Mouse (Mus musculus) retina, postnatal 1 day (tissue): Measurements from ENCODE around the gene Zfp865.
"Not testable (repeated sequence)": the region's sequence is repeated elsewhere in the genome, so short reads cannot be mapped to it uniquely, and the experiment has no call there.

Source experiments
- DNase-seq: peaks from one replicate; pipeline ENCODE4 v3.0.0-alpha.2; 2012

Gene Zfp865

DNA sequence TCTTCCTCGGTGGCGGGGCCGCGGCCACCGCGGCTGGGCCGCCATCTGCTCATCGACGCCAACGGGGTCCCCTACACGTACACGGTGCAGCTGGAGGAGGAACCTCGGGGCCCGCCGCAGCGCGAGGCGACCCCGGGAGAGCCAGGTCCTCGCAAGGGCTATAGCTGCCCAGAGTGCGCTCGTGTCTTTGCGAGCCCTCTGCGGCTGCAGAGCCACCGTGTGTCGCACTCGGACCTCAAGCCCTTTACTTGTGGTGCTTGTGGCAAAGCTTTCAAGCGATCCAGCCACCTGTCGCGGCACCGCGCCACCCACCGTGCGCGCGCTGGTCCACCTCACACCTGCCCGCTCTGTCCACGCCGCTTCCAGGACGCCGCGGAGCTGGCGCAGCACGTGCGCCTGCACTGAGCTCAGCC lies 32.8 kb downstream of the Zfp865 start:
- DNase-seq, result no peak

DNA sequence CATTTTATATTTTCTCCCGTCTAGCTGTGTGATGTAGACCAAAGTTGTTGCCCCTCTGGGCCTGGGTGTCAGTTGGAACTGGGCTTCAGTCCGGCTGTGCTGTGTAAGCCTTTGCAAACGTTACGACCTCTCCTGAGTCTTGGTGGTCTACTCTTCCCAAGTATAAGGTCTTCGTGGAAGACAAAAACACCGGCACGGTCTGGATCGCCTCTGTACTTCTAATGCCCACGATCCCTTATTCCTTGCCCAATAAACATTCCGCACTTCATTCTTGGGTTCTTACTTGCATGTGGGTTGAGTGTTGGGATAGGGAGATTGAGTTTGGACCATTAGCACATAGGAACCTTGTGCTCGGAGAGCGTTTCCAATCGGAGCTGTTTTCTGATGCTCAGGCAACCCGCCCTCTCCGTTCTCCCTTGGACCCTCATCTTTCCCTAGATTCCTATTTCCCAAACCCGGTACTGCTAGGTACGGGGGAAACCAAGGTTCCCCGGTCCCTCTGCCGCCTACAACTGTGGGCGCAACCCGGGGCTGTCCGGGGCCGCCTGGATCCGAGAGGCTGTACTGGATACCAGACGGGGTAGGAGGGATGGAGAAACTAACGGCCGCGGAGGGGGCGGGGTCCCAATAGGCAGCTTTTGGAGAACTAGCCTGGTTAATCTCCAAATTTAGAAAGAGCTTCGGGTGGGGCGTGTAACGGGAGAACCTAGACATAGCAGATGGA lies 33.4 kb downstream of the Zfp865 start:
- peak; percentile 37 for DNase-seq

DNA sequence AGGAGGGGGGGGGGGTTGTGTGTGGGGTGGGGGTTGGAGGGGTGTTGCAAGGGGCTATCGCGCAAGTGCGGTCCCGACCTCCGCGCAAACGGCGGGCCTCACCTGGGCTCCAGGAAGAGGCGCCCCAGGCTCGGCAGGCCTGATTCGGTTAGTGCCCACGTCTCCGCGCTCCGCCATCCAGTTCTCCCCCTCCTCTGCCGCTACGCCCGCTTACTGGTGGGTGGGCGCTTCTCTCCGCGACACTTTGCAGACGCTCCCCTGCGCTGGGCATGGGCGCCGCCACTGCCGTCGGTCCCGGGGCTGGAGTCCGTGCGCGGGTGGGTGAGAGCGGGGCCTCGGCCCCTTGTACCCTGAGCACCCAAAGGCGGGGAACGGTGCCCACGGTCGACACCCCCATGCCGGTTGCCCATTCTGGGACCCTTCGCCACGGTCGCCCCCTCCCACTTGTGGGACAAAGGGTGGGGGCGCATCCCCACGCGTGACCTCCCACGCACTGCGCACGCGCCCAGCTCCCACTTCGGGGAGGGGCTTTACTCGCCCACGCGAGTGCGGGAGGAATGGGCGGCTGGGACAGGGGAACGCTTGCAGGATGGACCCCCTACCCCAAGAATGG lies 36.6 kb downstream of the Zfp865 start:
- DNase-seq, result peak; percentile 55

DNA sequence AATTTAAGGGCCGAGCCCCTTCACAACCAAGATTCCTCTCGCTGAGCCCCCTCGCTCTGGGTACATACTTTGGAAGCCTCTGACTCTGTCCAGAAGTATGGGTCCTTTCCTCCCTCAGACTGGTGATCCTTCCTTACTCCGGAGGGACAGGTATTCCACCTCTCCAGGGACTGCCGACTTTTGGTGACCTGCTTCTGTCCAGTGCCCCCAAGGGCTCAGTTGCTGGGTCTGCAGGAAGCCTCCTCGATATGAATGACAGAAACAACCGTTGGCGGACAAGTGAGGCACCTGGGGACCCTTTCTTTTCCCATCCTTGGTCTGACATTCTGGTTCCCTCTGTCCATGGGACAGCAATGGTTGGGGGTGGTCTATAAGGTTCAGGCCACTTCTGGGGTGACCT lies 37.2 kb downstream of the Zfp865 start:
- no peak for DNase-seq

DNA sequence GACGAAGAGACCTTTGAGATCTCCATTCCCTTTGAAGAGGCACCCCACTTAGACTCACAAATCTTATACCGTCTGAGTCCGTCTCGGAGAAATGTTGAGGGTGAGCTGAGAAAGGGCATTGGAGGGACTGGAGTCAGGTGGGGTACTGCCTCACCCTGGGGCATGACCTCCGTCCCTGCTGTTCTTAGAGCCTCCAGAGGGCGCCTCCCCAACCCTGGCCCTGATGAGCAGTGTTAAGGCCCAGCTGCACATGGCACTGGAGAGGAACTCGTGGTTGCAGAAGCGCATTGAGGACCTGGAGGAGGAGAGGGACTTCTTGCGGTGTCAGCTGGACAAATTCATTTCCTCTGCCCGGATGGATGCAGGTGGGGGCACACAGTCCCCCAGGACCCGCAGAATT lies 37.6 kb downstream of the Zfp865 start:
- peak; percentile 34 for DNase-seq

DNA sequence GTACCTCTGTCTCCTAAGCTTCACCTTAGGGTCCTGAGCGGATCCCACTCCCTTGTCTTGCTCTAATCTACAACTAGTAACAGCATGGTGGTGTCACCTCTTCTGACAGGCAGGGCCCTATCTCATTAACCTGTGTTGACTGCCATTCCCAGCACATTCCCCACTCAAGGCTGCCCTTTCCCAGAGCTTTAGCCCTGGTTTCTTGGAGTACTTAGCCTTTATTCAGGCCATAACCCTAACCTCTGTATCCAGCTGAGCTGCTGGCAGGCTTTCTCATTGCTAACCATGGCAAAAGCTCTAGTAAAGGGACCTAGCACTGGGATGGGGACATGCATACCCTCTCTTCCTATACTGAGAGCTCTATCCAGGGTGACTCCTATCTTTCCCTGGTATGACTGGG lies 38.5 kb downstream of the Zfp865 start:
- DNase-seq, result no peak

DNA sequence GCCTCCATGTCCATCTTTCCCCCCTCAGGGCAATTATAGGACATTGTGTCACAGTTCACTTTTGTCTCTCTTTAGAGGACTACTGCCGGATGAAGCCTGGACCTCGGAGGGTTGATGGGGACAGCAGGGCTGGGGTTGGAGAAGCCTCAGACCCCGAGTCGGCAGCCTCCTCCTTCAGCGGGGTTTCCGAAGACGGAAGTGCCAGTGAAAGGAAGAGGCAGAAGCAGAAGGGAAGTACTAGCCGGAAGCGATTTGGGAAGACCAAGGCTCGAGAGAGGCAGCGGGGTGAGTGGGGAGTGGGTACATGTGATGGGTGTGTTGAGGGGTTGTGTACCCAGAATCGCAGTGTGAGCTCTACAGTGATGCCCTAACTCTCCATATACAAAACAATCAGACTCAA lies 39.2 kb downstream of the Zfp865 start:
- DNase-seq, result no peak

DNA sequence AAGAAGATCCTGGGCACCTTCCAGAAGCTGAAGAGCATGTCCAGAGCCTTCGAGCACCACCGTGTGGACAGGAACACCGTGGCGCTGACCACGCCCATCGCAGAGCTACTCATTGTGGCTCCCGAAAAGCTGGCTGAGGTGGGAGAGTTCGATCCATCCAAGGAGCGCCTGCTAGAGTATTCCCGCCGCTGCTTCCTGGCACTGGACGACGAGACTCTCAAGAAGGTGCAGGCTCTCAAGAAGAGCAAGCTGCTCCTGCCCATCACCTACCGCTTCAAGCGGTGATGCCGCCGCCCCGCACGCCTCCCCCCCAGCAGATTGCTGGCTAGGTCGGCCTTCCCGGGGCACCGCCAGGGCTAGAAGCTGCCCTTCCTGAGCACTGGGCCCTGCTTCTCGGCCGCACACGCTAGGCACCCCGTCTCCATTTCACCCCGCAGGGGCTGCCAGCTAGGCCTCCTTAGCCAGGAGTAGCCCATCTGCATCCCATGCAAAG lies 40.1 kb downstream of the Zfp865 start:
- DNase-seq, result peak; percentile 87

DNA sequence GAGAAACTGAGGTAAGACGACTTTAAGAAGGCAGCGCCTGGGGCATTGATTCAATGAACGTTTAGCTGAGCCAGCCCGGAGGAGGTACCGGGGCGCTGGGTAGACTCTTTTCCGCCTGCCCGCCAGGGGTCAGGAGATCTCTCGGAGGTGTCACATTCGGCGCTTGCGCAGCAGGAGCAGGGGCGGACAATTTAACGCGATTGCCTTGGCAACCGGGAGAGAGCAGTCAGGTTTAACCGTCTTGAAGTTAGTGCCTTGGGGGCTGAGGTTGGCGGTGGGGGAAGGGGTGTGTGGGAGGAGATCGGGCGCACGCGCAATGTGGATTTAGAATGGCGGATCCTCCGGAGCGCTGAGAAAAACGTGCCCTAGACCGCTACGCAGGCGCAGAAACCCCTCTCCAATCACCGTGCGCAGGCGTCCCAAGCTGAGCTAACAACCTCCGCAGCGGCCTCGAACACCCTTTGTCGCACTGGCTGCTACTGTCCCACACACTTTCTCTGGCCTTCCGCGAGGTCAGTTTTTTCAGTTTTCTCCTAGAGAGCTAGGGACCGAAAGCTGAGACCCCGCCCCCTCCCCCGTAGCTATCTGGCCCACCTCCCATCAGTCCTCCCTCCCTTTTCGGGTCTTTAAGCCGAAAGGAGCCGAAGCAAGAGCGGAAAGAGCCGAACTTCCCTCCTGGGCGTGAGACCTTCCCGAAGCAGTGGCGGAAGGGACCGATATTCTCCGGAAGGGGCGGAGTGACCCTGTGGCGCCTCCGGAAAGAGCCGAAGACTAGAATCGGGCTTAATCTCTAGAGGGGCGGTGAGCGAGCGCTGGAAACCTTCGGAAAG lies 41.0 kb downstream of the Zfp865 start:
- DNase-seq, result peak; percentile 99

DNA sequence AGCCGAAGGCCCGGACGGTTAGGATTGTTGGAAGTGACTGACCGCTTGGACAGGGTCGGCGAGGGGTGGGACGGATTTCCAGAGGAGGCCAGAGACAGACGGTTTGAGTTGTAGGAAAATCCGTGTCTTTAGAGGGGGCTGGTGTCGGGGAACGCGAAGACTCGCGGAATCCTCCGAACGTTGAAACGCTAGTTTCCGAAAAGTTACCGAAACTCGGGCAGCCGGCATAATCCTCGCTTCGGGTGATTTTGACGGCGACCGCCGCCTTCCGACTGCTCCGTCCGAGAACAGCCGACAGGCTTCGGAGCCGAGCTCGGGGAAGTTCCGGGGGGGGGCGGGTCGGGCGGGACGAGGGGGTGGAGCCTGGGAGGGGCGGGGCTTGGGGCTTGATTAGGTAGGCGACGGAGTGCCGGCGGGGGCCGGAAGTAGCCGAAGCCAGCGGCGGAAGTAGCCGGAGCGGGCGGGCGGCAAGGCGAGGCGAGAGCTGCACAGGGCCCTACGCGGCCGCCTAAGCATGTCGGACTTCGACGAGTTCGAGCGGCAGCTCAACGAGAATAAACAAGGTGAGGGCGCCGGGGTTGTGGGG lies 41.7 kb downstream of the Zfp865 start, which contains the start of gene U2af2:
Gene U2af2 (plus strand): TSS at position 370 of the 586 bp plus-strand sequence.
- peak; percentile 95 for DNase-seq

DNA sequence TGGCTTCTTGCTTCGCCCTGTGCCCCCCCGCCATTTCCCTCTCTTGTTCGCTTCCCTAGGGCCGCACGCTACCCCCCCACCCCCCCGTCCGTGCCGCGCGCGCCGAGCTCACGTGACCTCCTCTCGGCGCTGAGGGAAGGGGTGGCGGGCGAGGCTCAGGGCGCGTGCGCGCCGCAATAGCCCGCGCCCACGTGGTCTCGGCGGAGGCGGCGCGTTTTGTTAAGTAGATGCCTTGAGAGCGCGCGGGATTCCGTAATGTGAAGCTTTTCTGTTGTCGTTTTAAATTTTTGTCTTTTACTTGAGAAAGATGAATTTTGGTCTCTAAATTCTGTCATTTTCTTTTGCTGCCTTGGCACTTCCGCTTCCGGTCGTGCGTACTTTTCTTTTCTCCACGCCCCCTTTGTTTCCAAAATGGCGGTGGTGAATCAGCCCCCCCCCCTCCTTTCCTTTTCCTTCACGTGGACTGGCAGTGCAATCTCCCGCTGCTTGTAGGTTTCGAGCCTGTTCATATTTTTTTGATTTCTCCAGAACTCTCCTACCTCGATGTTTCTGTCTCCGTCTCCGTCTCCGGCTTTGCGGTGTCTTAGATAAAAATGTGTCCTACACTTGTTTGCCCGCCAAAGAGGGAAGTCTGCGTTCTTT lies 42.3 kb downstream of the Zfp865 start:
- DNase-seq, result peak; percentile 93

DNA sequence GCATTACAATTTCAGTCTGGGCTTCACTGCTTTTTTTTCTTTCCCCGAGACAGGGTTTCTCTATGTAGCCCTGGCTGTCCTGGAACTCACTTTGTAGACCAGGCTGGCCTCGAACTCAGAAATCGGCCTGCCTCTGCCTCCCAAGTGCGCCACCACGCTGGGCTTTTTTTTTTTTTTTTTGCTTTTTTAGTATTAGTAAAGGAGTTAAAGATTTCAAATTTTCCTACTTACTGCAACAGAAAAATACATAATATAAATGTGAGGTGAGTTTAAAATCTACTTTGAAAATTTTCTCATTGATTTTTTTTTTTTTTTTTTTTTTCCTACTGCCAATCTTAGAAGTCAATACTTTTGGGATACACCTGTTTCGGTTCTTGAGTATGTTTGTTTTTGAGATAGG lies 44.7 kb downstream of the Zfp865 start:
- no peak for DNase-seq

DNA sequence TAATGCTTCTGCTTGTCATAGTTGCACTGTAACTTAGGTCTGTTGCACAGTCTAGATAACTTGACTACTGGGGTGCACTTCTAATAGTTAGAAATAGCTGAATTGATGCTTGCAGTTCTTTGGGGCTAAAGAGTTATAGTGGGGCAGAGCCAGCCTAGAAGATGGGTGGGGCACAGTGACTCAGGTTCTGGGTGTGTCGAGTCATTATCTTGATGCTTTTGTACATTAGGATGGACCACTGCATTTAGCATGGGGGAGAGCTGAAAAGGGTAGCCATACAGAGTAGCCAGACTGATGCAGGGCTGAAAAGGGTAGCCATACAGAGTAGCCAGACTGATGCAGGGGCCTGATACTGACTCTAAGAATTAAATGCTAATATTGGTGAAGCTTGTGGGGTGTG lies 53.4 kb downstream of the Zfp865 start:
- no peak for DNase-seq

DNA sequence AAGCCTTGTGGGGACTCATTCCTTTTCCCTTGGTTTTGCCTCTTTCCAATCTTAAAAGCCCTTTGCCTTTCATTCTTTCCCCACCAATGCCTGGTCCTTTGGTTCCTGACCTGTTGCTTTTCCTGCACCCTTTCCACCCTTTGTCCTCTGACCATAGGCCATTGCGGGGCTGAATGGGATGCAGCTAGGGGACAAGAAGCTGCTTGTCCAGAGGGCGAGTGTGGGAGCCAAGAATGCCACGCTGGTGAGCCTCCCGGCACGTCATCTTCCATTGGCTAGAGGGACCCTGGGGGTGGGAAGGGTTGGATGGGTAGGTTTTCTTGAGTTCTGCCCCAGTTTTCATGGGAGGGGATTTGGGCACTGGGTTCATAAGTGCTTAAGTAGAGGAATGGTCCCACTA lies 54.8 kb downstream of the Zfp865 start:
- no peak for DNase-seq

DNA sequence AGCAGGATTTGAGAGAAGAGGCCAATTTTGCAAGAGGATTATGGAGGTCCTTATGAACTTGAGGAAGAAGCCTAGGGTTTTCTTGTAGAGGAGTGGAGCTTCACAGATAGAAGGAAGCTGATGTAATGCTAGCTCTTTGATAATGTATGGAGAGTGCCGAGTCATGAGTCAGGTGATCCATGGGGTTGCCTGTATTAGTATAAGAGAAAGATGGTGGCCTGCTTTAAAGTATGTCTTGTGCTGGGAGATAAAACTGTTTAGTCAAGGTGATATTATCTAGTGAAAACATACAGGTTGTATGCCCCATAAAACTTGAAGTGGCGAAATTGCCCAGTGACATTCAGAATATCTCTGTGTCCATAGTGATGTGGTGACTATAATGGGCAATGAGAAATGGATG lies 56.8 kb downstream of the Zfp865 start:
- DNase-seq, result no peak

DNA sequence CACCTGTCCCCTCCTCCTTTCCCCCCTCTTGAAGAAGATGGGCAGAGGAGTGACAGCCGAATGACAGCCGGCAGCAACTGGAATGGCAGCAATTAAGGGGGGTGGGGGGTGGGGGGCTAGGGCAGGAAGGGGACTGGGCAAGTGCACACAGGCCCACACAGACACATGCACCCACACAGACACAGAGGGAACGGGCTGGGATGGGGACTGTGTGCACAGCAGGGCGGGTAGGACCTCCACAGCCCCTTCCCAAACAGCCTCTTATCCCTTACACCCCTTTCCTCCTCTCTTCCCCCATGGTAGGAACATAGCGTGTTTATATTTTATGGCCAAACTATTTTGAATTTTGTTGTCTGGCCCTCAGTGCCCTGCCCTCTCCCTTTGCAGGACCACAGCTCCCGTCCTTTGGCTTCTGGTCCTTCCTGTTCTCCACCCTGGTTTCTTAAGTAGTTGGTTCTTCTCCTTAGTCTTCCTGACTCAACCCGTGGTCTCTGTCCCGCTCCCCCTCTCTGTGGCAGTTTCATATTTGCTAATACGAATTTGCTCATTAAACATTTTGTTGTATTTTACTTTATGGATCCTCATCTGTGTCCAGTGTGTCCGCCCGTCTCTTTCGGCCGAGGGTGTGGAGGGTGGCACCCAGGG lies 59.3 kb downstream of the Zfp865 start:
- not testable (repeated sequence) for DNase-seq

DNA sequence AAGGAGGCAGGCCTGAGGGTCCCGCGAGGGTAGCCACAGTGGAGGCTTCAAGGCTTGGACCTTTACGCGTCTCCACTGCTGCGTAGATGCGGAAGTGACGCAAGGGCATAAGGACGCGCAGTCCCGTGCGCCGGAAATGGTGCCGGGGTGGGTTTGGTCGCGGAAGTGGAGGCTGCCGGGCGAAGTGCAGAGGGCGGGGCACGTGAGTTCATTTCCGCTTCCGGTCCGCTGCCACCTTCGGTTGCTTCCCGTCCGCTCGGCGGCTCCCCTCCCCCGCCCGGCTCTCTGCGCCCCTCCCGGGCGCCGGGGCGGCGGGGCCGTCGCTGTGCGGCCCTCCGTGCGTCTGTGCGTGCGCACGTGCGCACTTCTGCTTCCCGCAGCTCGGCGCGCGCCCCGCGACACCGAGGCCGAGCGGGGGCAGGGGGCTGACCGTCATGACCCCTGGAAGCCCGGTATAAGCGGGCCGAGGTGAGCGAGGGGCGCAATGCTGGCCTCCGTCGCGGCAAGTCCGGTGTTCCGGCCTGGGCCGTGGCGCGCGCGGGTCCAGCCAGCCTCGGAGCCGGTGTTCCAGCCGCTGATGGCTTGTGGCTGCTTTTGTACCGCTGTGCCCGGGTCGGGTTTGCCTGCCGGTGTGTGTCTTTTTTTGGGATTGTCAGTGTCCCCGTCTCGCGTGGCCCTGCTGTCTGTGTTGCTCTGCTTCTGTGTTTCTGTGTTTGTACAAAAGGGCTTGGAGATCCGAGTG lies 60.0 kb downstream of the Zfp865 start, which contains the start of gene Epn1:
Gene Epn1 (plus strand): TSS at position 226 of the 742 bp plus-strand sequence.
- DNase-seq, result peak; percentile 98

DNA sequence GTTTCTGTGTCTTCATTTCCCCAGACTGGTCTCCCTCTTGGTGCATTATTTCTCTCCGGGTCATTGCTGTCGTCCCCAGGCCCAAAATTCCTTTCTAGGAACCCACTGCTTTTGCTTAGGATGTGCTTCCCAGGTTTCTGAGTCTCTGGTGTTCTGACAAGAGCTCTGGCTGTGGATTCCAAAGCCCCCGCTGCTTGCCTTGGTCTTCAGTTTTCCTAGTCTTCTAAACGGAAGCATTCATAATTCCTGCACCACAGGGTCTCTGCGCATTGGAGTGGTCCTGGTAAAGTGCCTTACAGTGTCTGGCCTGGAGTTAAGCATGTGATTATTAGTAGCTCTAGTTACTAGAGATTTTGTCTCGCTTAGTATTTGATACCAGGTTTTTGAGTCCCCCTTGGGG lies 60.6 kb downstream of the Zfp865 start:
- no peak for DNase-seq

DNA sequence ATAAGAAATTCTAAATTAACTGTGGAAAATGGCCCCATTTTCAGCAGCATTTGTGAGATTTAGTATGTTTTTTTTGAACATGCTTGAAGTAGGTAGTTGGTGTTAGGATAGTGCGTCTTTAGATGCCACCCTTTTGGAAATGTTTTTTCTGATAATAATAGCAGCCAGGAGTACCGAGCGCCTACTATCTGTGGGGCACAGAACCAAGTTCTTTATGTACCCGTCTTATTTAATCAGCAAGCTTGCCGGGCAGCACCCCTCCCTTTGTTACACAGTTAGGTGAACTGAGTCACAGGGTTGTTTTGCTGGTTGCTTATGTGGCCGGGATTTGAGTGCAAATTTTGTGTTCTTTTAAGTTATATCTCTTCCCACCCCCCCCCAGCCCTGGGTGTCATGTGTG lies 61.1 kb downstream of the Zfp865 start:
- DNase-seq, result no peak

DNA sequence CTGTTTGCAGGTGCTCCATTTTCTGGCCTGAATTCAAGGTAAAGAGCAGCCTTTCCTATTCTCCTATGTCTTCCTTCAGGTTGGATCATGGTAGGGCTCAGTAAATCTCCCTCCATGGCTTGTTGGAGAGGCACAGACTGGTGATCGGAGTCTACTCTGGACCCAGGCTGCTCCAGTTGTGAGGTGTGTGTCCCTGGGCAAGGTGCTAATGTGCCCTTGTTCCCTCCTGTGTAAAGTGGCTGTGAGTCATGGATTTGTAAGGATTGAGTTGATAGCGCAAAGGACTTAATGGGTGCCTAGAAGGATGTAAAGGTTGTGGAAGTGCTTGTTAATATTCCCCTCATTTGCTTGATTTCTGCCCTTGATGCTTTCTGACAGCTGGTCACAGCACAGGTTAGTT lies 61.8 kb downstream of the Zfp865 start:
- no peak for DNase-seq
